Mouse (Mus musculus): ENCODE measurements around the gene Krtap3-1.

The Krtap3-1 gene

DNA sequence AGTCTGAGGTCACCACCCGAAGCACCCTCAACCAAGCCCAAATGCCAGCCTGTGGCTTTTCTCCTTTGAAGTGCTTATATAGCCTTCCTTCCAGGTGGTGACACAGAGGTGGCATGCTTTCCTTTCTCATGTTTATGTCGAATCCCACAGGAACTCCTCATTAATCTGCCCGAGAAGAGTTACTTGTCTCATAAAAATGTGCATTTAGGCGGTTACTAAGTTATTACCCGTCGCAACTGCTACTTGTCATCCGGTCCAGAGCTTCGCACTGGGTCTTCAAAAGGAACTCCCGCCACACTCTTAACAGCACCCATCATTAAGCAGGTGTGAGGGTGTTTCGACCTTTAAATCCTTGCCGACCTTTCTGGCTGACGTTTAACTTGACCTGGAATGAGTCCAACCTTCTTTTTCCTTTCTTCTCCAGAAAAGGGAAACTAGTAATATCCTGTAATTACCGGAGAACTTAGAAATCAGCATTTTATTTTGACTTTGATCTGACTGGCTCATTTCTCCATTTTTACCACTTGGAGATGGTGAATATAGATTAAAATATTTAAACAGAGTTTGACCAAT is 45.1 kb downstream of the Krtap3-1 start, which contains the start of gene Krt39:
Gene Krt39, minus strand, starts transcription at position 51 of the 573 bp plus-strand sequence.
- DNase-seq (ENCODE audit: low spot score in 2 of 2): no peak
